Mouse (Mus musculus): ENCODE results near the gene Umps. TPM values are rescaled to one million over a fixed set of nuclear protein-coding genes. Genes with fewer than 3 reads are reported as not detected.

Gene Umps
- polyA plus RNA-seq, 1 experiment from 2014 or later, result 24.5 TPM

- no peaks in the 10 kb centered on the region for H3K36me3 ChIP-seq (ENCODE audit: control insufficient read depth, insufficient read depth, low read length)
- H3K4me1 ChIP-seq (ENCODE audit: control insufficient read depth, insufficient read depth, low read length), result peaks cover 6% of the 10 kb centered on the region; the same call in 1 of the 2 replicates
- peak overlapping the region; percentile 46; the same call in 1 of the 2 replicates for H3K27ac ChIP-seq (ENCODE audit: low read depth, low read length)
- H3K4me2 ChIP-seq (ENCODE audit: low read depth, low read length), result no peak overlapping the region
- ATAC-seq (ENCODE audit: low read depth), result no peak
- no peak overlapping the region for H3K4me3 ChIP-seq (ENCODE audit: low read depth, low read length)
- H3K9ac ChIP-seq (replicated peaks; ENCODE audit: low read depth, low read length), result no peak overlapping the region
- 54% methylated on average over 5 of the region's 5 CpGs for WGBS
- H3K27me3 ChIP-seq (ENCODE audit: control insufficient read depth, insufficient read depth, low read length), result no peaks in the 10 kb centered on the region
- H3K9me3 ChIP-seq (ENCODE audit: control insufficient read depth, low read length), result no peaks in the 10 kb centered on the region
Observed at GRCm38 (mm10) chr16:33917390-33917789, 49.4 kb downstream of the Umps start.

- 55% methylated on average over 12 of the region's 12 CpGs for WGBS
- no peak overlapping the region for H3K4me2 ChIP-seq (ENCODE audit: low read depth, low read length)
- H3K4me1 ChIP-seq (ENCODE audit: control insufficient read depth, insufficient read depth, low read length), result peaks cover 4% of the 10 kb centered on the region; the same call in 1 of the 2 replicates
- H3K27me3 ChIP-seq (ENCODE audit: control insufficient read depth, insufficient read depth, low read length), result no peaks in the 10 kb centered on the region
- H3K36me3 ChIP-seq (ENCODE audit: control insufficient read depth, insufficient read depth, low read length), result no peaks in the 10 kb centered on the region
- H3K9me3 ChIP-seq (ENCODE audit: control insufficient read depth, low read length), result no peaks in the 10 kb centered on the region
- no peak overlapping the region; the same call in 1 of the 2 replicates for H3K27ac ChIP-seq (ENCODE audit: low read depth, low read length)
- no peak overlapping the region for H3K4me3 ChIP-seq (ENCODE audit: low read depth, low read length)
- no peak overlapping the region for H3K9ac ChIP-seq (replicated peaks; ENCODE audit: low read depth, low read length)
- peak; percentile 52; the same call in 1 of the 2 replicates for ATAC-seq (ENCODE audit: low read depth)
Observed at GRCm38 (mm10) chr16:33916473-33917251, 50.2 kb downstream of the Umps start.

DNA sequence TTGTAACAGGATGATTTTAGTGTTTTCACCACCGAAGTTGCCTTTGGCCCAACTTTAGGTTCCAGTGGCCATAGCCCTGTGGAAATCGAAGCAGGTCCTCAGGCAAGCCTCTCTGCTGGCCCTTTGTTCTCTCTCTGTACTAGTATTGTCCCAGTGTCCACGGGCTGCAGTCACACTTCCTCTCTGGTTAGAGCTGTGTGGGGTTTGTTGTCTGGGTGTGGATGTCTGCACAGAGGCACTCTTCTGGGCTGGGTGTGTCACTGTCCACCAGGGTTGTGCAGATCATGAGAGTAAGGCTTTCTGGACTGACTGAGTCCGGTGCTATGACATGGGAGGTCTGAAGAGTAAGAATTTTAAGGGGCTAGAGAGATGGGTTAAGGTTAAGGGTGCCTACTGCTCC, 51.8 kb downstream of the Umps start:
- WGBS, result 67% methylated on average over 4 of the region's 4 CpGs
- Histone ChIP-seq H3K27me3 (ENCODE audit: control insufficient read depth, insufficient read depth, low read length) (no peaks in the 10 kb centered on the region), H3K4me1 (ENCODE audit: control insufficient read depth, insufficient read depth, low read length) (peaks cover 4% of the 10 kb centered on the region; the same call in 1 of the 2 replicates), H3K9ac (replicated peaks; ENCODE audit: low read depth, low read length) (no peak overlapping the region), H3K4me2 (ENCODE audit: low read depth, low read length) (no peak overlapping the region), H3K36me3 (ENCODE audit: control insufficient read depth, insufficient read depth, low read length) (no peaks in the 10 kb centered on the region), H3K9me3 (ENCODE audit: control insufficient read depth, low read length) (no peaks in the 10 kb centered on the region), H3K27ac (ENCODE audit: low read depth, low read length) (no peak overlapping the region), H3K4me3 (ENCODE audit: low read depth, low read length) (no peak overlapping the region)
- ATAC-seq (ENCODE audit: low read depth), result no peak

- no peaks in the 10 kb centered on the region for H3K9me3 ChIP-seq (ENCODE audit: control insufficient read depth, low read length)
- 39% methylated on average over 4 of the region's 4 CpGs for WGBS
- no peak overlapping the region for H3K4me3 ChIP-seq (ENCODE audit: low read depth, low read length)
- H3K36me3 ChIP-seq (ENCODE audit: control insufficient read depth, insufficient read depth, low read length), result no peaks in the 10 kb centered on the region
- H3K27me3 ChIP-seq (ENCODE audit: control insufficient read depth, insufficient read depth, low read length), result no peaks in the 10 kb centered on the region
- H3K27ac ChIP-seq (ENCODE audit: low read depth, low read length), result 0 out of 2 replicates have a peak overlapping the region, but pooled peaks have one; percentile 22
- H3K9ac ChIP-seq (replicated peaks; ENCODE audit: low read depth, low read length), result no peak overlapping the region
- no peak overlapping the region for H3K4me2 ChIP-seq (ENCODE audit: low read depth, low read length)
- peaks cover 11% of the 10 kb centered on the region for H3K4me1 ChIP-seq (ENCODE audit: control insufficient read depth, insufficient read depth, low read length)
- ATAC-seq (ENCODE audit: low read depth), result peak; percentile 62; the same call in 1 of the 2 replicates
Observed at GRCm38 (mm10) chr16:33908239-33908638, 58.6 kb downstream of the Umps start.

Other genes with a start within 250 kb of the Umps start
- 0.07 TPM in 1 of 2 replicates, not detected in the other for gene Muc13, start 173.0 kb downstream of the Umps start, polyA plus RNA-seq (2014; fragmentation: Nextera tagmentation; extraction: Ambion mirVana)
- 13.8 and 22.0 TPM in 2 replicates for gene Itgb5, start 137.4 kb downstream of the Umps start, polyA plus RNA-seq (2014; fragmentation: Nextera tagmentation; extraction: Ambion mirVana)